Mouse (Mus musculus) kidney, postnatal 25 days (tissue): ENCODE measurements around the gene Gm17359.

Experiments
- DNase-seq, 2 experiments: peaks; one replicate each; pipeline ENCODE4 v3.0.0; 2021; ENCODE audit warnings: mixed read lengths in 2 of 2

Gm17359 gene

DNA sequence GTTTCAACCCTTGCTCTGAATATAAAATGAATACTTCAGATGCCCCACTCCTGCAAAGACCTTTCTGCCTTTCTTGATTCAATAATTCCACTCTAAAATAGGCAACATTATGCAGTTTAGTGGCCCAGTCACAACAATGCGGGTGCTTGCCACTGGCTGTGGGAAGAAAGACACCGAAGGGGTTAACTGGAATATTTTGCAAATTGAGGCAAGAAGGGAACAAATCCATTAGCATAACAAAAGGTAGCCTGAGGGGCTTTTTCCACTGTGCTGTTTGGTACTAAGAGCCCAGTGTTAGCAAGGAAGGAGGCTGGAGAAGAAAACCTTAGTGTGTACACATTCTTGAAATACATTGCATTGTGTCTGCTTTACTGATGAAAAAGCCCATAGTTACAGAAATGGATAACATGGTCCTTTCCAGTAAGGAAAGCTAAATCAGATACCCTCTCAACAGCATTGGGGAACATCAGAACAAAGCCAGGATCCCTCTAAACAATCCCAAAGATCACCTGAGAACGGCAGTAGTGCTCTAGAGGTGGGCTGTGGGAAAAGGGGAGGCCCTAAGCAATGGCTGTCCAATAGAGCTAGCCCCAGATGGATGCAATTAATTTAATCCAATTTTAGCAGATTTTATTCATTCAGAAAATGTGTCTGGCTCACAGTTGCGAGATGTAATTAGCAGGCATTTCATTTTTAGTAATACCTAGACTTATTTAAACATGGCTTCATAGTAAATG, 80.7 kb downstream of the Gm17359 start:
- no peak for DNase-seq

DNA sequence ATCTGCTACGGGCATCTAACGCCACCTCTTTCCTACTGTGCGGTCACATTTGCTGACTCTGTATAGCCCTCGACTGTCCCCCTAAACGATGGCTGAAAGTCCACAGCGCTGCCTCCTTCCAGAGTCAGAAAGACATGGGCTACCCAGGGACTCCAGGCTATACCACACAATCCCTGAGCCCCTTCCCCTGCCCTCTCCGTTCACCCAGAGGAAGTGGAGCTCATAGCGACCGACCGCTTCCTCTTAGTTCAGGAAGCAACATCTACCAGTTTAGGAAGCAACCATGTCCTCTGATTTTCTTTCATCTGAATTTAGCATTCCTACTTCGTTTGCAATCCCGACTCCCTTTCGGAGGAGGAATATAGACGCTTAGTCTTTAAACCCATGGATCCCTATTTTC, 82.5 kb downstream of the Gm17359 start:
- DNase-seq: no peak

DNA sequence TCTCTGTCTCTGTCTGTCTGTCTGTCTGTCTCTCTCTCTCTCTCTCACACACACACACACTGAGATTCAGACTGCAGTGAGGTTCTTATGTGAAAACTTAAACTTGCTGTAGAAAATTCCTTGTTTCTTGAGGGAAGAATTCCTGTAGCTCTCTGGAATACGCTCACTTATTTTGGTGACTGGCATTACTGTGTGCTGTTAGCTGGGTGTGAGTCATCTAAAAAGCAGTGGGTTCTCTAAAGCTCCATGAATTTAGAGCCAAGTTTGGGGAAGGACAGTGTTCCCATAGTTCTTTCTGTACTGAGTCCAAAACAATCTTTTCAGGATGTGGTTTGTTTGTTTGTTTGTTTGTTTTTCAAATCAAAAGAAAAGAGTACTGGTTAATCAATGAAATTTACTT, 89.0 kb downstream of the Gm17359 start:
- DNase-seq: no peak

DNA sequence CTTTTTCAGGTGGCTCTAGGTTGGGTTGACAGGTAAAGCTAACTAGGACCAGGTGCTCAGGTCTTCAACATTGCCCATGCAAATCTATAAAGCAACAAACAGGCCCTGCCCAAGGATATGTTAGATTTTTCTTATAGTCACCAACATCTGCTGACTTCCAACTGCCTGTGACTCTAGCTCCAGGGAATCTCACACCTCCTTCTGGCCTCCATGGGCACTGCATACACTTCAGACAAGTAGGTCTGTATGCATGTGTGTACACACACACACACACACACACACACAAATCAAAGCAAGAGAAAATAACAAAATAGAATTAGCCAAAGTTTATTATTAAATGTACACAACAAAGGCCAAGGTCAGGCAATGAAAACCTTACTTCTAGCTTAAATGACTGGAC, 97.1 kb downstream of the Gm17359 start:
- peak in 1 of 2 experiments; percentile 45 for DNase-seq

DNA sequence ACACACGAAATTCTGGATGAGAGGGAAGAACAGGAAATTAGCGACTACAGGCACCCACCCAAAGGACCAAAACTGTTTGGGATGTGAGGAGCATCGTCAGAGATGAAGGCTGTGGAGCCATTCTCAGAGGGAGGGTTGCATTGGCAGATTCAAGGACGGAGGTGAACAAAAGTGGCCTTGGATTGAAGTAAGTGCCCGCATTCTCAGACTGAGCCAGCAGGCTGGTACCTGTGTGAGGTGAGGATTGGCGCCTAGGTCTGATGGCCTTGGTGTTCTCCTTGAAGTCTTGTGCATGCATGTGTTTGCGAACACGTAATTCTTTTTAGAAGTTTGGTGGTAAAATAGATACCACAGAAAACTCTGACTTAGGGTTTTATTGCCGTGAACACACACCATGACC, 98.0 kb downstream of the Gm17359 start:
- DNase-seq: no peak

DNA sequence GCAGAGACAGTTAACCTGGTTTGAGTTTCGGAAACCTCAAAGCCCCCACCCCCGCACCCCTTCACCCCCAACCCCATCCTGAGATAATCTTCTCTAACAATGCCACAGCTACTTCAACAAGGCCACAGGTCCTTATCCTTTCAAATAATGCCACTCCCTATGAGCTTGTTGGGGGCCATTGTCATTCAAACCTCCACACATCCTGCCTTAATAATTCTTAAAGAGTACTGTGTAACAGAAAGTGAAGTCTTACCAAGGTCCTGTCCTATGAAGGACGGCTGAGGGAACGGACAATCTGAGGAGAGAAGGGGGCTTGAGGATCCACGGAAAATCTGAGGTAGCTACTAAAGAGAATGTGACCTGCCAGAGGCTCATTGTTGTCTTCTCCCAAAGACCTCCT, 98.5 kb downstream of the Gm17359 start:
- DNase-seq: no peak

- DNase-seq: no peak
These were observed 99.7 kb downstream of the Gm17359 start for GRCm38 (mm10) chr3:79436186-79436585.

DNA sequence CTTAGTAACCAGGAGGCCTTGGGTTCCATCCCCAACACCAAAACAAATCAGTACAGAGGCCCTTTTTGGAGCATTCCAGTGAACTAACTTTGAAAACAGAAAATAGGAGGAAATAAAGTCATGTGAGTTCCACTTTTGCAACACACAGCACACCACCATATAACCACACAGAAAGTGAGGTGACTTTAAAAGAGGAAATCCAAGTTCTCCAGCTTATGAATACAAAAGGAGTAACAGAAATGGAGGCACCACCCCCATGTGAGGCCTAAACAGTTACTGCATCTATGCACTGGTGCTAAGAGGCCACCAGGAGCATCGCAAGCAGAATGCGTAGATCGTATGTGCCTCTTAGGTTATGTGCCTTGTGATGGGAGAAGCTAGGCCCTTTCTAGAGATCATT, 101.8 kb downstream of the Gm17359 start:
- no peak for DNase-seq

- peak; percentile 33 to 61 for DNase-seq
These were observed 104.6 kb downstream of the Gm17359 start for GRCm38 (mm10) chr3:79440976-79441491.

GRCm38 (mm10) chr3:79443850-79444249, 107.4 kb downstream of the Gm17359 start:
- no peak for DNase-seq

DNA sequence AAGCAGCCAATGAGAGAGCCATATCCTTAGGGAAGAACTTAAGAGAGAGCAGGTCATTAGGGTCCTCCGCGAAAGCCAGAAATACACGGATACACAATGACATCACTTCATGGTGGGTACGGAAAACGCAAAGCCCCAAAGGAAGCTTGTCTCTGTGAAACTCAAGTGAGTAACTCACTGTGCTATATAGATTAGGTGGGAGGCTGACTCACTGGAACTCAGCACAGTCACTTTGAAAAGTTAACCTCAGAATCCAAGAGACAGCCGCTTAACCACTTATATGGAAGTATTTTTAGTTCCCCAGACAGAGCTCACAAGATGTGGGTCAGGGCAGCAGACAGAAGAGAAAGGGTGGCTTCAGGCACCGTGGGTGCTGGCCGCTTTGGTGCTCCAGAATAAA, 108.6 kb downstream of the Gm17359 start:
- DNase-seq: peak in 1 of 2 experiments; percentile 9

DNA sequence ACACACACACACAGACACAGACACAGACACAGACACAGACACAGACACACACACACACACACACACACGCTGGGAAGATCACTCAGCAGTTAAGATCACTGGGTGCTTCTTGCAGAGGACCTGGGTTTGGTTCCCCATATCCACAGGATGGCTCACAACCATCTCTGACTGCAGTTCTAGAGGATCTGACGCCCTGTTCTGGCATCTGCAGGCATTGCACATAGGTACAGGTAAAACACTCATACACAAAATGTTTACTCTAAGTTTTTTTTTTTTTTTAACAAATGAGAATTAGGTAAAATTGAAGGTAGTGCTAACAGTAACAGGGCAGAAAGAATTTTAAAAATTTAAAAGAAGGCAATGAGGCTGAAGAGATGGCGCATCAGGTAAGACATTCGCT, 109.7 kb downstream of the Gm17359 start:
- DNase-seq: peak in 1 of 2 experiments; percentile 31

DNA sequence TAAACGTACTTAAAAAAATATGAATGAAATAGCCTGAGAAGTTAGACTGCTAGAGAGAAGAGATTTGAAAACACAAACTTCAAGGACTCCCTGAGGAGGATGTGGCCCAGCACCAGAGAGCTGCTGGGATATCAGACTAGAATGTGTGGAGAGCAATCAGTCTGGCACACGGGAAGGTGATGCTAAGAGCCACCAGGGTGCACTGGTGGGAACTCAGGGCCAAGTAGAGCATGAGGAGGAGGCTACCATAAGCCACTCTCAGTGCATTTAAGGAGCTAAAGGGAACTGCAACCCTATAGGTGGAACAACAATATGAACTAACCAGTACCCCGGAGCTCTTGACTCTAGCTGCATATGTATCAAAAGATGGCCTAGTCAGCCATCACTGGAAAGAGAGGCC, 110.2 kb downstream of the Gm17359 start:
- DNase-seq: peak in 1 of 2 experiments; percentile 14

GRCm38 (mm10) chr3:79448421-79448820, 112.0 kb downstream of the Gm17359 start:
- peak in 1 of 2 experiments; percentile 12 for DNase-seq

DNA sequence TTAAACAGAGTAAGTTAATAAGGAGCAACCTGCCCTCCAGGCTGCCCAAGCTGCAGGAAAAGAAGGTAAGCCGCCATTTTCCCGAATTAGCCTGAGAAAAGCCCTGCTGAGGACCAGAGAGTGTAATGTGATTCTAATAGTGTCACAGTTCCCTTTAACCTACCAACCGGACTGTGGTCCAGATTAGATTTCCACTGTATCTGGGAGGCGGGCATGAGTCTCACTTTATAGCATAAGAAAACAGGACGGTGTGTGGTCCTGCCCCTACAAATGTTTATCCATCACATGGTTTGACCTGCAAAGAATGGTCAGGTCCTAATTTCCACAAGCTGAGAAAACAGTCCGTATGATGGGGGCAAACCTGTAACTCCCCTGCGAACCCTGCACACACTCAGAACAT, 112.9 kb downstream of the Gm17359 start:
- peak in 1 of 2 experiments; percentile 12 for DNase-seq

- DNase-seq: peak in 1 of 2 experiments; percentile 17
These were observed 116.3 kb downstream of the Gm17359 start for GRCm38 (mm10) chr3:79452696-79453263.

- DNase-seq: peak in 1 of 2 experiments; percentile 8
These were observed 119.3 kb downstream of the Gm17359 start for GRCm38 (mm10) chr3:79455761-79456160.

- peak in 1 of 2 experiments; percentile 36 for DNase-seq
These were observed 122.3 kb downstream of the Gm17359 start for GRCm38 (mm10) chr3:79458651-79459275.

DNA sequence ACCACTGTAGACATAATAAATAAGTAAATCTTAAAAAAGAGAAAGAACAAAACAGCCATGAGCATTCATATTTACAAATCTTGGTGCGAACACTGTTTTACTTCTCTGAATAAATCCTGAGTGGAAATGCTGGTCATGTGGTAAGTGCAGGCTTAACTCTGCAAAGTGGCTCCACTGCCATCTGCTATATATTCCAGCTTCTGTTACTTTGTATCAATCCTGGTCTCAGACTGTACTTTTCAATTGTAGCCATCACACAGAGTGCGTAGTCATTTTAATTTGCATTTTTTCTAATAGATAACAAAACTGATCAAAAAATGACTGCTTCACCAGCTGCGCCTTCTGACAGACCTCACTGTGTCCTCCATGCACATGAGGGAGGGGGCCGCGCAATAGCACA, 133.0 kb downstream of the Gm17359 start:
- DNase-seq: no peak

DNA sequence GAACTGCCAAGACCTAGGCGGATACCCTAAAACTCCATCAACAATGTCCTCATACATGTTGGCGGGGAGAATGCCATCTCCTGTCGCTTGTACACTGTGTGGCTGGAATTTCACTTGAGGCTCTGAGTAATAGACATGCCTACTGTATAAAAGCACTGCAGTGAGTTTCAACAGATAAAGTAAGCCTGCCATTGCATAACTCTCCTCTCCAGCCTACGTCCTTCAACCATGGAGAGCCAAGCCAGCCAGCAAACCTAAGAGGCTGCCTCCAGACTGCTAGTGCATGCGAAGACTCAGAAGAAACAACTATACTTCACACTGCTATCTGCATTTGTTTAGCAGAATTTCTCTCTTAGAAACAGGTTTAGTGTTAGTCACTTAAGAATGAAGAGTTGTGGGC, 135.9 kb downstream of the Gm17359 start:
- DNase-seq: peak in 1 of 2 experiments; percentile 25

GRCm38 (mm10) chr3:79474911-79475310, 138.4 kb downstream of the Gm17359 start:
- no peak for DNase-seq

DNA sequence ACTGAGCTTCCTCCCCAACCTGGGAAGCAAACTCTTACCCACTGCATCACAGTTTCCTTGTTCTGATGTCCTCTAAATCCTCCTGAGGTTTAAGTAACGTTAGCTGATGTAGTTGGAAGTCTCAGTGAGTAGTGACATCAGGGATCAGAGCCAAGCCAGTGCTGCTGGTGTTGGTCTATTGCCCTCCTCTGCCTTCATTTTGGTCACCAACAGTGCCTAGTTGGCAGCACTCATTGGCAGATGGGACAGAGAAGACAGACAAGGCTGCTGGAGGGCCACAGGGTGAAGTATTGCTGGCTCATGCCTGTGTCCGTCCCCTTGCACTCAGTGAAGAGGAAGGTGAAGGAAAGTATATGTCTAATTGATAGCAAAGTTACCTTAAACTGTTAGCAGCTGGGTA, 139.5 kb downstream of the Gm17359 start:
- DNase-seq: no peak

GRCm38 (mm10) chr3:79478400-79478799, 141.9 kb downstream of the Gm17359 start:
- no peak for DNase-seq

- DNase-seq: no peak
These were observed 142.4 kb downstream of the Gm17359 start for GRCm38 (mm10) chr3:79478880-79479279.
